Mouse (Mus musculus): Measurements from ENCODE around the gene Gpr4.

Gene Gpr4

DNA sequence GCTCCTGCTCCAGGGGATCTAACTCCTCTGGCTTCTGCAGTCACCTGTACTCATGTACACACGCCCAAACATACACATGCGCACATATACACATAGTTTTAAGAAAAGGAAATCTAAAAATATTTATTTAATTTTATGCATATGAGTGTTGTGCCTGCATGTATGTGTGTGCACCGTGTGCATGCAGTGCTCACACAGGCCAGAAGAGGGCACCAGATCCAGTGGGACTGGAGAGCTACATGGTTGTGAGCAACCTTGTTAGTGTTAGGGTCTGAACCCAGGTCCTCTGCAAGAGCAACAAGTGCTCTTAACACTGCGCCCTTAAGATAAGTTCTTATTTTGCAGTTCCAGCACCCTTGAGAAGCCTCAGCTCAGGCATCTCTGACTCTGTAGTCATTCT, 17.7 kb upstream of the Gpr4 start:
- no peak for DNase-seq (ENCODE audit: low read depth, low spot score)

DNA sequence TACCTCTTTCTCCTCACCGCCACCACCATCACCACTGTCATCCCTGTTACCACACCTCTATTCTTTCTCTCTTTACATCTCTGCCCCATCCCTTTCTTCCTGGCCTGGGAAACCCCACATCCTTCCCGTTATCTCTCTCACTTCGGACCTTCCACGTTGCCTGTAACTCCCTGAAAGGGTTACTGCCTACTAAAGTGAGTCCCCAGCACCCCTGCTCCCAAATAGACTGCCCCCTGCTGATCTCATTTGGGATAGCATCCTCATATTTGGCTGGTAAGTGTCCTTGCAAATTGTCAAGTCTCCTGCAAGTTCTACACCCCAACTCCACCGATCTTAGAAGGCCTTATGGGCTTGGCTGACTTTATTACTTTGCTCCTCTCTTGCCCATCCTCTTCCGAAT, 15.7 kb upstream of the Gpr4 start:
- DNase-seq (ENCODE audit: low read depth, low spot score), result peak; percentile 67

DNA sequence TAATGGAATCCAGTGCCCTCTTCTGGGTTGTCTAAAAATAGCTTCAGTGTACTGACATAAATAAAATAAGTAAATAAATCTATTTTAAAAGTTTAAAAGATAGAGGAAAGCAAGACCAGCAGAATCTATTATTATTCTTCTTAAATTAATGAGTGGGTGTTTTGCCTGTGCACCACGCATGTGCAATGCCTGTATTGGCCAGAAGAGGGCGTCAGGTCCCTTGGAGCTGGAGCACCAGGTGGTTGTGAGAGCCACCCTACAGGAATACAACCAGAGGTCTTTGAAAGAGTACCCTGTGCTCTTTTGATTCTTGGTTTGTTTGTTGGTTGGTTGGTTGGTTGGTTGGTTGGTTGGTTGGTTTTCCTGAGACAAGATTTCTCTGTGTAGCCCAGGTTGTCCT, 14.4 kb upstream of the Gpr4 start:
- peak; percentile 63 for DNase-seq (ENCODE audit: low read depth, low spot score)

DNA sequence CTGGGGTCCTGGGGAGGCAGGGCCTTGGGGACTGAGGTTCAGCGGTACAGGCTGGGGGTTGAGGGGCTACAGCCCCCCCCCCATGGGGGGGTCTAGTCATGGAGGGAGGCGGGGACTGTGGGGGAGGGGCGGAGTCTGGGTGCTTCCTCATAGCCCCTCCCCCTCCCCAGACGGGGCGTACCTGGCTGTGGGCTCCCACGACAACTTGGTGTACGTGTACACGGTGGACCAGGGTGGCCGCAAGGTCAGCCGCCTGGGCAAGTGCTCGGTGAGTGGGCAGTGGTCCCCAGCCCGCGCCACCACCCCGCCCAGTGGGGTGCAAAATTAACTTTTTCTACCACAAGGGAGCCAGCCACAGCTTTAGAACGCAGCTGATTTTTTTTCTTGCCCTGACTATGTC, 10.7 kb upstream of the Gpr4 start:
- DNase-seq (ENCODE audit: low read depth, low spot score), result no peak

DNA sequence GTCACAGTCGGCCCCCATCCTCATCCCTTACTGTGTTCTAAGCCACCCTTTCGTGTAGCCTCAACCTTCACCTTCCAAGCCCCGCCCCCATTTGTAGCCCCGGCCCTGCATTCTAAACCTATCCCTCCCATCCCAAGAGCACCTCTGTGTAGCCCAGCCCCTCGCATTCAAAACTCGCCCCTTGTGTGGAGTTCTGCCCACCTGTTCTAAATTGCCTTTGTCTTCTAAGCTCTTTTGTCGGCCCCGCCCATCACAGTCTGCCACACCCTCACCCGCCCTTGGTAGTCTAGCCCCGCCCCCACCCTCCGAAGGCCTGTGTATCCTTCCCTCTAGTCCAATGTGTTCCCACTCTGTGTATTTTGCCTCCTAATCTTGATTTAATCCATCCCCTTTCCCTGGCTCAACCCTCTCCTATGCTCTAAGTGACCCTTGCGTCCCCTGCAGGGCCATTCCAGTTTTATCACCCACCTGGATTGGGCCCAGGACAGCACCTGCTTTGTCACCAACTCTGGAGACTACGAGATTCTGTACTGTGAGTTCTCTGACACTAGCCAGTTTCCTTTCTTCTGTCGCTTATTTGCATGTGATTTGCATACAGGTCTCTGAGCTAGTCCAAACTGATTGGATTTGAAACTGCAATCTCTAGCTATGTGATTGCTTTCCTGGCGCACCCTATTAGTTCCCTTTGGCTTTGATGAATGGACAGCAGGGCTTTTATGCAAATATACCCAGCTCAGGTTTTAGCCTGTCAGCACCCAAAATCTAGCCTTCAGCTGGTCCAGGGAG, 10.1 kb upstream of the Gpr4 start:
- peak; percentile 67 for DNase-seq (ENCODE audit: low read depth, low spot score)

DNA sequence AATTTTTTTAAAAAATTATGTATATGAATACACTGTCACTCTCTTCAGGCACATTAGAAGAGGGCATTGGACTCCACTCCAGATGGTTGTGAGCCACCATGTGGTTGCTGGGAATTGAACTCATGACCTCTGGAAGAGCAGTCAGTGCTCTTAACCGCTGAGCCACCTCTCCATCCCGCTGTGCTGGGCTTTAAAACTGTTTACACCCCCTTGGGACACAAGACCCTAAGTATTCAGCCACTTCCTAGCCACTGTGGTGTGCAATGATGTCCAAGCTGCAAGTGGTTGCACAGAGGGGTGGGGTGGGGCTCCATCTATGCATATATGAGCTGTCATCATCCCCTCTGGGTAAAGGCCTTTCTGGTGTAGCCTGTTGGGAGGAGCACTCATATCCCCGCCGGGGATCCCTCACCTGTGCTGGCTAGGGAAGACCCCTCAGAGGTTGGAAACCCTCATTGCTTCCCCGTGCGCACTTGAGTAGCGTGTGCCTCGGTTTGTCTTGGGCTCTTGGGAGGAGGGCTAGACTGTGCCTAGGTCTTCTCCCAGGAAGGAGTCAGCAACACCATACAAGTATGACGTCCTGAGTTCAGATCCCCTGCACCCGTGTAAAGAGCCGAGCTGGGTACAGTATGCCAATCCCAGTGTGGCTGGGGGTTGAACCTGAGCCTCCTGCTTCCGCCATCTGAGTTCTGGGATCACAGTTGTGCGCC, 4.0 kb upstream of the Gpr4 start:
- no peak for DNase-seq (ENCODE audit: low read depth, low spot score)

DNA sequence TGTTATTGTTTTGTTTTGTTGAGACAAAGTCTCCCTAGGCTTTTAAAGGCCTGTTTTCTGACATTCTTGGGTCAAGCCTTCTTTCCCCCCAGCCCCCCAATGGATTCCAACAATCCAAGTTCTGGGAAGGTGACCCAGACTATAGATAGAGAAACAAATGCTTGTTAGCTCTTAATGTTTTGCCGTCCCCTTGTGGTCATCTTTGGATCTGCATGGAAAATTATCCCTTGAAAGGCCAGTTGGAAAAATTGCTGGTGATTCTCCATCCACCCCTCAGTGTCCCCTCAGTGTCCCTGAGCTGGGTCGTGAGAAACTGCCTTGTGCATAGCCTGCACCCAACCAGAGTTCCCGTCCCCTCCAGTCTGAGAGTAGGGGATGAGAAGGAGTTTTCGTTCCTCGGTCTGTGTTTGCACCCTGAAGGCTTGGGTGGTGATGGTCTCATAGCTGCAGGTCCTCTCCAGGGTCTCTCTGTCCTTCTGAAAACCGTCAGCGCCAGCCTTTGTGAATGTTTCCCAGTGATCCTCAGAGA, 3.3 kb upstream of the Gpr4 start:
- DNase-seq (ENCODE audit: low read depth, low spot score), result peak; percentile 19

DNA sequence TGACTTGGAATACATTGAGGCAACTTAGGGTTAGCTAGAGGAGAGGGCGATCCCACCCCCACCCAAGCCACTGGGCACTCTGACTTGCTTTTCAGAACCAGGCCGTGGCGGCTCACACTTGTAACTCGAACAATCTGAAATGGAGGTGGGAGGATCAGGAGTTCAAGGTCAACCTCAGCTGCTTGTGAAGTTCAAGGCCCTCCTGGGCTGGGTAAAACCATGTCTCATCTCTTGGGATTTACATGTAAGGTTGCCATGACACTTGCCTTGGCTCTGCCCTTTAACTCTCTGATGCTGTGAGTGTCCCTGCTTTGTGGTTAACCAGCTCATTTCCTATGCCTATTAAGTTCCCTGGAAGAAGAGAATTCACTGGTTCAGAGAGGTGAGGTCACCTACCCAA, 2.8 kb upstream of the Gpr4 start:
- DNase-seq (ENCODE audit: low read depth, low spot score), result no peak

DNA sequence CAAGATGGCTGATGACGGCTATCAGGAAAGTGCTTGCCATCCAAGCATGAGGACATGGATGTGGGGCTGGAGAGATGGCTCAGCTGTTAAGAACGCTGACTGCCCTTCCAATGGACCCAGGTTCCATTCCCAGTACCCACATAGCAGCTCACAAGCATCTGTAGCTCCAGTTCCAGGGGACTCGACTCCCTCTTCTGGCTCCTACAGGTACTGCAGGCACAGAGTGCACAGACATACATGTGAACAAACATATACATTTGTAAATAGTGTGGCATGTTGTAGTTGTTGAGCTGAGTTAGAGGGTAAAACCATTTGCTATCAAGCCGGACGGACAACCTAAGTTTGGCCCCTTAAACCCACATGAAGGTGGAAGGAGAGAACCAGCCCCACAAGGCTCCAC, 2.3 kb upstream of the Gpr4 start:
- DNase-seq (ENCODE audit: low read depth, low spot score), result peak; percentile 37

DNA sequence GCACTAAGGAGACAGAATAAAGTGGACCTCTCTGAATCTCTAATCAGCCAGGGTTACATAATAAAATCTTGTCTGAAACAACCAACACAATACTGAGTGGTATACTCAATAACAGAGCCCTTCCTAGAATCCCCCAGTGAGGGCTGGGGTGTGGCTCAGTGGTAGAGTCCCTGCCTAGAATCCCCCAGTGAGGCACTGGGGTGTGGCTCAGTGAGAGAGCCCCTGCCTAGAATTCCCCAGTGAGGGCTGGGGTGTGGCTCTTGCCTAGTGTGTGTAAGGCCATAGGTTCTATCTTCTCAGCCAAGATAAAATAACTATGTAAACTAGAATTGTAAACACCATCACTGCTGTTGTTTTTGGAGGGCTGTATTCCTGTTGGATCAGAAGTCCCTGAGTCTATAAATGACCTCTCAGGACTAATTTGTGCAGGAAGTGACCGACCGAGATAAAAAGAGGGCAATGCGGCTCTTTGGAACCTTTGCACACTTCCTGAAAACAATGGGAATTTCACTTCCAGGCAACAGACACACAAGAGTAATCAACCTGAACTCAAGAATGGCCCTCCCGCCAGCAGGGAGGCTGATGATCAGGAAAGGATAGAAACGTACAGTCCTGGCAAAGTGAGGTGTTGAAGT, 1.2 kb upstream of the Gpr4 start:
- DNase-seq (ENCODE audit: low read depth, low spot score), result no peak

DNA sequence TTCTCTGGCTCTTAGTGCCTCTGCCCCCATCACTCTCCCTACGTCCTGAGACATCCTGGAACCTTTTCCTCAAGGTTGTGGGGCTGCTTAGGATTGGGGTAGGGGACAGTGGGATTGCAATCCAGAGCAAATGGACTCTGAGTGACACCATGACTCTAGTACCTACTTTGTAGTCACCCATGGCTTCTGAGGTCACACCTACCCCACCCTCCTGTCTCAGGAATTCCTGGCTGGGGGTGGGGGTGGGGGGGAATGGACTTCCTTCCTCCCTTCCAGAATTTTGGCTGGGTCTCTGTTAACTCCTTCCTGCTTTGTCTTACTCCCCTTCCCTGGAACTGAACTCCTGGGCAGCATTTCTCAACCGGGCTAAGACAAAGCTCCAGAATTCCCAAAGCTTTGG, 1.0 kb downstream of the Gpr4 start:
- no peak for DNase-seq (ENCODE audit: low read depth, low spot score)

DNA sequence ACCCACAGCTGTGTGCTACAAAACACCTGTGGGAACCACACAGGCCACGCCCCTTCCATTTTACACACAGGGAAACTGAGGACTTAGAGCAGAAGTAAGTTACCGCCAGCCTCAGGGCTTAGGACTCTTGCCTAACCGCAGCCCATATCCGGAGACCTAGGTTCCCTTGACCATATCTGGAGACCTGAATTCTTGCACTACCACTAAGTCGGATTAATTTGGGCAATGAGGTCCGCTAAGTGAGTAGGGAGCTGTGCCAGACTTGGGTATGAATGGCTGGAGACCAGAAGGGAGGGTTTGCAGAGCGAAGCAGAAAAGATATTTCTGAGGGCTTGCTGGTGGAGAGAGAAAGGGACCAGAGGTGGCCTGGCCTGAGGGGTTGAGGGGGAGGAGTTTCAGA, 2.0 kb downstream of the Gpr4 start:
- no peak for DNase-seq (ENCODE audit: low read depth, low spot score)

DNA sequence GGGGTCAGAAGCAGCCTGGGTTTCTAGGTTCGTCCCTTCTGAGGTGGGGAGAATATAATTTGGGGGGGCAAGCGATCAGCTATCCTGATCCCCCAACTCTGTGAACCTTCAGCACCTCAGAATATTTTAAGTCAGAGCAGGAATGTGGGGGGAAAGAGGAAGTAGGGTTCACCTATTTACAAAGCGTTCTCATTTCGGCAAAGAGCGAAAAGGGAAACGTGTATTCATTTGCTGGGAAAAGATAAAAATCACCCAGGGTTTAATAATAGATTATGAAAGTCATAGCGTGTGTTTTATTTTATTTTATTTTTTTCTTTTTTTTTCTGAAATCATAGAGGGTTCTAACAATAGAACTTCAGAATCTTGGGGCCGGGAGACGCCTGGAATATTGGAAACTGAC, 2.6 kb downstream of the Gpr4 start:
- DNase-seq (ENCODE audit: low read depth, low spot score), result no peak

DNA sequence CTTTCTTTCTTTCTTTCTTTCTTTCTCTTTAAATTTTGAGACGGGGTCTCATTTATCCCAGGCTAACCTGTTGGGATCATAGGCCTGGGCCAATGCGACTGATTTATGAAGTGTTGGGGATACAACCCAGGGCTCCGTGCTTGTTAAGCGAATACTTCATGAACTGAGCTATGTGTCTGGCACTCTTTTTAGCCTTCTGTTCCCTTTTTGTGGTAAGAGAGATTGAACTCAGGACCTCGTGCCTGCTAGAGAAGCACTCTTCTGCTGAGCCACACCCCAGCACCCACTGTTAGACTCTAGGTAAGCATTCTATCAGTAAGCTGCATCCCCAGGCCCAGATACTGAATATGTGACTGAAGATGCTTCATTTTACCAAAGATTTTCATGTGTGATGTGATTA, 5.2 kb downstream of the Gpr4 start:
- DNase-seq (ENCODE audit: low read depth, low spot score), result peak; percentile 49

DNA sequence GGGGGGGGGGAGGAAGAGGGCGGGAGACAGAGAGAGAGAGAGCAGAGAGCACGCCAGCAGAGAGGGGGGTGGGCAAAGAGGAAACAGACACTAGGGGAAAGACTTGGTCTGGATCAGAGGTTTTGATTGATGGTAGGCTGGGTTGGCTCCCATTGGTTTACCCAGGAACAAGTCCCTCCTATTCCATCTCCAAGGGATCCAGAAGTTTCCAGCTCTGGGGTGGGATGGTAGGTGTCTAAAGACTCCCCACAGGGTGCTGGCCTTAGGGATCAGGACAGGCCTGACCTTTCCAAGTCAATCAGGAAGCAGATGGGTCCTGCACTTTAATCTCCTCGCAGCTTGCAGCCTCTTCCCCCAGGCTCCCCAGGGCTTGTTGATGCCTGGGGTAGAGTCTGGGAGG, 5.6 kb downstream of the Gpr4 start:
- DNase-seq (ENCODE audit: low read depth, low spot score), result no peak

DNA sequence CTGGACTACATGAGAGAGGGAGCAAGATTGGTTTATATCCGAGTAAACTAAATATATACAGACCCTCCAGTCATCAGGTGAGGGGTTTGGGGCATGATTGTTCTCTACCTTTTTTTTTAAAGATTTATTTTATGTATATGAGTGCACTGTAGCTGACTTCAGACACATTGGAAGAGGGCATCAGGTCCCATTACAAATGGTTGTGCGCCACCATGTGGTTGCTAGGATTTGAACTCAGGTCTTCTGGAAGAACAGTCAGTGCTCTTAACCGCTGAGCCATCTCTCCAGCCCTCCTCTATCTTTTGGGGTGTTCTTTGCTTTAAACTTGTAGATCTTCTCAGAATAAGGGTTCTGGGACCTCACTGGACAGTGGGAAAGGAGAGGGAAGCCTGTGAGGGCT, 7.7 kb downstream of the Gpr4 start:
- peak; percentile 54 for DNase-seq (ENCODE audit: low read depth, low spot score)

DNA sequence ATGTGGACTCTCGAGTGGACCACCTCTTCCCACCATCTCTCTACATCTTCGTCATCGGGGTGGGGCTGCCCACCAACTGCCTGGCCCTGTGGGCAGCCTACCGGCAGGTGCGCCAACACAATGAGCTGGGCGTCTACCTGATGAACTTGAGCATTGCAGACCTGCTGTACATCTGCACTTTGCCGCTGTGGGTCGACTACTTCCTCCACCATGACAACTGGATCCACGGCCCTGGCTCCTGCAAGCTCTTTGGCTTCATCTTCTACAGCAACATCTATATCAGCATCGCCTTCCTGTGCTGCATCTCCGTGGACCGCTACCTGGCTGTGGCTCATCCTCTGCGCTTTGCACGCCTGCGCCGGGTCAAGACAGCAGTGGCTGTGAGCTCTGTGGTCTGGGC, 9.9 kb downstream of the Gpr4 start:
- no peak for DNase-seq (ENCODE audit: low read depth, low spot score)

DNA sequence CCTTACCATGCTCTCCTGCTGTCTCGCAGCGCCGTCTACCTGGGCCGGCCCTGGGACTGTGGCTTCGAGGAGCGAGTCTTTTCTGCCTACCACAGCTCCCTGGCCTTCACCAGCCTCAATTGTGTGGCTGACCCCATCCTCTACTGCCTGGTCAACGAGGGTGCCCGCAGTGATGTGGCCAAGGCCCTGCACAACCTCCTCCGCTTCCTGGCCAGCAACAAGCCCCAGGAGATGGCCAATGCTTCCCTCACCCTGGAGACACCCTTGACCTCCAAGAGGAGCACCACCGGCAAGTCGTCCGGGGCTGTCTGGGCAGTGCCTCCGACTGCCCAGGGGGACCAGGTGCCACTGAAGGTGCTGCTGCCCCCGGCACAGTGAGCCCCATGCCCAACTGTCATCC, 10.5 kb downstream of the Gpr4 start:
- DNase-seq (ENCODE audit: low read depth, low spot score), result no peak

DNA sequence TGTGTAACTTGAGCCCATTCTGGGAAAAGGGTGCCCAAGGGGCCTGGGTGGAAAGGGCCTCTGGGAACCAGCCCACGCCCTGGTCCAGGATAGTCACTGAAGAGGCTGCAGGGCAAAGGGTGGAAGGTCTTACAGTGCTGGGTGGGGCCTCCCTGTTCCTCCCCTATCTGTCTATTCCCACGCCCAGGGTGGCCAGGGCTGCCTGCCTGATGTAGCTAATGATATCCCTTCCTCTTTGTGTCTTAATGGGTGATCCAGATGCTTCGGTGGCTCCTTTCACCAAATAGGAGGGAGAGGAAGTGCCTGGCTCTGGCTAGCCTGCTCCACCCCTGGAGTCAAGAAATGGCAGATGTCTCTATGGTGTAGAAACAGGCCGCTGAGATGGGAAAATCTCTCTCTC, 12.6 kb downstream of the Gpr4 start:
- no peak for DNase-seq (ENCODE audit: low read depth, low spot score)

DNA sequence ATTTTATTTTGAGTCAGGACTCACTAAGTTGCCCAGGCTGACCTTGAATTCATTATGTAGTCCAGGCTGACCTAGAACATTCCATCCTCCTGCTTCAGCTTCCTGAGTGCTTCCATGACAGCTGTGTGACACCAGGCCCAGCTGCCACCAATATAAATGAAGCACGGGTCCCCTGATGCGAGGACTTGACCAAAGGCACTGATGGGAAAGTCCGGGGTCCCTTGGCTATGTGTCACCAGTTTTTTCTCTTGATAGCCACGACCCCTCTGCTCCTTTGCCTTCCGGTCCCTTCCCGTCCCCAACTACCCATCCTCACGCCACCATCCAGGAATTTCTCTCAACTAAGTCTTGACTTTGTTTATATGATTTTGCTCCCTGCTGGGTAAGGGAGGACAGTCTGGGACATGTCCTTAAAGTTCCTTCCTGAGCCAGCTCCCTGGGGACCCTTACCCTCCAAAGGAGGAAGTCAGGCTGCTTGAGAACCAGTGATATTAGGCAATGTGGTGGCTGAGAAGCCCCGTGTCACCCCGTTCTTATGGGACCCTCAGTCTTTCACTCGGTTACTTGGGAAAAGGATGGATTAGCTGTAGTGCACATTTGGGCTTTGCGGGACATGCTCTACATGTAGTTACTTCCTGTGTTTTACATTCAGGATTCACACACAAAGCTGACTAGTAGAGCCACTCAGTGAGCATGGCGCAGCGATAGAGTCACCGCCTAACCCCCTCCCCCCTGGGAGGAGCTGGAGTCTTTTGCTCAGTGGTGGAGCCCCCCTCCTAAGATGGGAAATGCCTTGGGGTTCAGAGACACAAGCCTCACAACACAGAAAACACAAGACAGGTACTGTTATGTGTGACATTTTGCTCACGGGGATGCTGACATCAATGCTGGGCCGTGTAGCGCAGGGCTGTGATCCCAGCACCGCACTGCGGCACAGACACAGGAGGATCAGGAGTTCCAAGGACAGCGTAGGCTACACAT, 14.8 kb downstream of the Gpr4 start:
- no peak for DNase-seq (ENCODE audit: low read depth, low spot score)

All from A20 (cell line).